Mouse (Mus musculus) naive thymus-derived CD4-positive, alpha-beta T cell, adult 2 months (primary cell): ENCODE data around the gene Foxn4.

ENCODE experiments used
- DNase-seq: peaks from one replicate; pipeline ENCODE4 v3.0.0-alpha.2; 2011; ENCODE audit warnings: low read depth

Foxn4 gene

DNA sequence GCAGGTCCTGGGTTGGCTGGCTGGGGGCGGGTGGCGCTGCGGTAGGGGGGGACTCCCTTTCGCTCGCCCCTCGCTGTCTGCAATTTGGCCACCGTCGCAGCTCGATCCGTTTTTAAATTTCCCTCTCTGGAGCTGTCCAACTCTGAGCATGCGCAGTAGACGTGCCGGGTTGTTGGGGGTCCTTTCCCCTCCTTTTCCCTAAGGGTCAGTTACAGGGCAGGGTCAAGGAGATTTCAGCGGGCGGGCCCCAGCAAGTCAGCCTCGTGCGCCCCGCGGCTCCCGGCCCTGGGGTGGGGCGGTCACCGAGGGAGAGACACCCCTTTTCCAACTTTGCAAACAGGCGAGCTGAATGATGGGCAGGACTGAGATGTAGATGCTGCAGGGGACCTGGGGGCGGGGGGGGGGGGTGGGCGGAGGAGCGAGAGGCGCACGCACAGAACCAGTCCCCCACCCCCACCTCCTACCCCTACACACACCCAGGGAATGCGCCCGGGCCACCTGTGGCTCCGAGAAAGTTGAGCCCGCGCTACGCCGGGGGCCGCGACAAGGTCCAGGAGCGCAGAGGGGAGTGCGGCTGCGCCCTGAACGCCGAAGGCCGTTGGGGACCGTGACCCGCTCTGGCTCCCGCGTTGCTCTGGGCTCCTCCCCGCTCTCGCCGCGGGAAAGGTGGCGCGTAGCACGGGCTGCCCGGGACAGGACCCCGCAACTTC lies at the start of gene Foxn4:
TSS of gene Foxn4 (minus strand) at position 115 of the 710 bp plus-strand sequence.
- DNase-seq: no peak

GRCm38 (mm10) chr5:114323105-114323790 lies 49.6 kb upstream of the Foxn4 start:
- peak; percentile 80 for DNase-seq

DNA sequence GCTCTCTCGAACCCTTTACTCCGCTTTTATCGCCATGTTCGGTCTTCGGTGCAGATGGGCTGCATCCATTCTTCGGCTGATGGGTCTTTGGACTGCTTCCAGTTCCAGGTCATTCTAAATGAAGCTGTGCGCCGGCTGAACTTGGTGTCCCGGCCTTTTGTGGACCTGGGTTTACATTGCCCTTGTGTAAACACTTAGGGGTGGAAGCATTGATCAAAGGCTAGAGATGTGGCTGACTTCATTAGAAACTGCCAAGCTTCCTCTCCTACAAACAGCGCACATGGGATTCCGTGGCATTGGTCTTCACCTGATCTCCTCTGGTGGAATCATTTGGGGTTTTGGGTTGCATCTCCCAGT lies 36.1 kb upstream of the Foxn4 start:
- DNase-seq: no peak

DNA sequence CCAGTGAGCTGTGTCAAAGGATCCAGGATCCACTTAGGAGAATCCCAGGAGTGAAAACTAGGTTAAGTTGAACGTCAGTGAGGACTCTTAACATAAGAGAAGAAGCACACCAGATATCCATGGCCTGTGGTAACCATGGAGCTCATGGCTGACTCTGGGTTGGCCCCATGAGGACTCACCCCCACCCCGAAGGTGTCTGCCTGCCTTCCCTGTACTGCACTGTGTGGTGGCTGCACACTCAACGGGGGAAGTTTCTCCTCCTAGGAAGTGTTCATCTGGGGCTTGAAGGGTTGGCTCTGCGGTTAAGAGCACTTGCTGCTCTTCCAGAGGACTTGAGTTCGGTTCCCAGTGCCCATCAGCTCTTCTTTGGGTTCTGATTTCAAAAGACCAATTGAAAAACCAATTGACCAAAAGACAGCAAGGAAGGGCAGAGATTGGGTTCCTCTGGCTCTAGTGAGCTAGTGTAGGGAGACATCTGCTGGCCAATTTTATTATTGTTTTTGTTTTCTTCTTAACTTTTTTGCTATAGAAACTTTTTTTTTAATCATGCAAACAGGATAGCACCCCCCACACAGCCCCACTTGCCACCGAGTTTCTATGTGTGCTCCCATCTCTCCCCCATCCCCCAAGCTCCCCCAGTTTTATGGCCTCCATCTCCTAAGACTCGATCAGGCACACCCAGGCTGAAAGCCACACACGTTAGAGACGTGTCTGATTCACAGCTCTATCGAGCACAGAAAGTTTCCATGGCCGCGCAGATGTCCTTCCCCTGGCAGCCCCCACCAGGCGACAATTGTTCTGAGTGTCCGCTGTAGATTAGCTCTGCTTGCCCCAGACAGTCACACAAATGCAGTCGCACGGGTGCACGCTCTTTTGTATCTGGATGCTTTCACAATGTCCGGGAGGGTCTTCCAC lies 35.4 kb upstream of the Foxn4 start:
- peak; percentile 81 for DNase-seq

DNA sequence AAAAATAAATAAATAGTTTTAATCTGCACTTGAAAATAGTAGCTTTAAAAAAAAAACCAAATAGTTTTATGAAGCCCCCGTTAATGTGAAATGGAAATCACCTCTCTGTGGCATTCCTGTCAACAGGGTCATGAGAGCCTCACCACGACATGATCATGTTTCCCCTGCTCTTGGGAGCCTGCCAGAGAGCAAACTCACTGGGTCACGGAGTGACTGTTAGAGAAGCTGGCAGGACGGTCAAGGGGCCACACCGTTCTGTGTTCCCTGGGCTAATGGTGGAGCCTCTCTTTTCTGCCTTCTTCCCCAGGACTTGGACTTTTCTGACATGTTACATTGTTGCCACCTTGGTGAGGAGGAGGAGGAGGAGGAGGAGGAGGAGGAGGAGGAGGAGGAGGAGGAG lies 32.9 kb upstream of the Foxn4 start:
- no peak for DNase-seq

DNA sequence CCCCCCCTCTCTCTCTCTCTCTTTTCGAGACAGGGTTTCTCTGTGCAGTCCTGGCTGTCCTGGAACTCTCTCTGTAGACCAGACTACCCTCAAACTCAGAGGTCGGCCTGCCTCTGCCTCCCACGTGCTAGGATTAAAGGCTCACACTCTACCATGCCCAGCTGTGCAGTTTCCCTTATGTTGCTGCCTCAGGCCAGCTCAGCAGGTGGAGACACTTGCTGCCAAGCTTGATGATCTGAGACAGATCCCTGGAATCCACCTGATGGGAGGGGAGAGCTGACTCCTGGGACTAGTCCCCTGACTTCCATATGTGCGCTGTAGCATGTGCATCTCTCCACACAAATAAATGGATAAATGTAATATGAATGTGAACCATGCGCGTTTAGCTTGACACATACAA lies 29.6 kb upstream of the Foxn4 start:
- no peak for DNase-seq

DNA sequence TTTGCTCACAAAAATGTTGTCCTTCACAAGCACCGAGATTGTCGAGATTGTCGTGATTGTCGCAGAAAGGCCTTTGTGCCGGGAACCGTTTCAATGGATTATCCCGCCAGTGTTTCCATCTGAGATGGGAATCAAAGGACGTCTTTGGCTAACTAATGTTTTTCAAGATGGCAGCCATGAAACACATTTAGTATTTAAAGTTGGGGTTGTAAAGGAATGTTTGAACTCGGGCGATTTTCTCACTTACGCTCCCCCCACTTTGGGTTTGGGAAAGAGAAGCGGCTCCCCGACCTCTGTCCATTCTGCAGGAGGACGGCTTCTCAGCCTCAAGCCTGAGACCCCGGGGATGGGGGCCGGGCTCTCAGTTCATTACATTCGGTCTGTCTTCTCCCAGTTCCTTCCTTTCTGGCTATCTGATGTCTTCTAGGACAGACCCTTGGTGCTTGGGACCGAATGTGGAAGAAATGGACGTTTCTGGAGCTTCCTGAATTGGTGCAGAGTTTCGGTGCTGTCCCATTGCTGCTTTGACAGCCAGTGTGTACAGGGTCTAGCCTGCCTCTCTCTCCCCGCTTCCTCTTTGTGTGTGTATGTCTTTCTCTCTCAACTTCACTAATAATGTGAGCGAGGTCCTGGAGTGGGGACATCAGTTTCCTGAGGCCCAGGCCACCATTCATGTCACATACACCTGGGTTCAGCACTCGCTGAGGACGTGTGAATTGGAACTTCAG lies 26.4 kb upstream of the Foxn4 start:
- no peak for DNase-seq

GRCm38 (mm10) chr5:114299156-114299855 lies 25.7 kb upstream of the Foxn4 start:
- DNase-seq: no peak

- no peak for DNase-seq
These were observed 24.7 kb upstream of the Foxn4 start for GRCm38 (mm10) chr5:114298212-114298894.

DNA sequence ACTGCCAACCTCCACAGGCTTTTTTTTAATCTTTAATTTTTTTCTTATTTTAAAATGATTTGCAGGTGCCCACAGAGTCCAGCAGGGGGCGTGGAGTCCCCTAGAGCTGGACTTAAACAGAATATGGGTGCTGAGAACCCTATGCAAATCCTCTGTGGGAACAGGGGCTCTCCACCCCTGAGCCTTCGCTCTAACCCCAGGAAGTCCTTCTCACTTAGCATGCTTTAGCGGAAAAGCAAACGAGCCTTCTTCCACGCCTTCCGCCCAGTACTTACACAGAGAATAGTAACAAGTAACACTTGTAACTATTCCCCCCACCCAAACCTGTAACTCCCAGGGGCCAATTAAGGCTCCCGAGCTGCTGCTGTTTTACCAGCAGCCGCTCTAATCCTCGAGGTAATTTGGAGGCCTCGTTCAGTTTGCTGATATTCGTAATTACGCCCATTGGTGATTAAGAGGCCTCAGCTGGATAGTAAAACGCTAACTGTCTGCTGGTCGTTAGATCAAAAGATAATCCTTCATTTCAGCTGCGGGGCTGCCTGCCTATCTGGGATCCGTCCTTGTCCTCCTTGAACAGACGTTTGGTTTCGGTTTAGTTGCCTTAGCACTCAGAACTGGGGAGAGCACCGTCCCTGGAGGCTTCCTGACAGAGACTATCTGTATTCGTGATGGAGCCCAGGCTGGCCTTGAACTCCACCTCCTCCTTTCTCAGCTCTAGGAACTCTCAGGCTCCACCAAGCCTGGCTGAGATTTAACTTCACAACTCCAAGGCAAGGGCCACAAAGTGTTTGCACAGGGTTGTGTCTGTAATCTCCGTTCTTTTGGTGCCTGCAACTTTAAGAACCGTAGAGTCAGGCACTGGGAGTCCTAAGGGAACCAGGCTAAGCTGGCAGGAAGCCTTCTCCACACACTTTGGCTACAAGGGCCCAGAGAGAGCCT lies 23.4 kb upstream of the Foxn4 start:
- no peak for DNase-seq

- no peak for DNase-seq
These were observed 16.4 kb upstream of the Foxn4 start for GRCm38 (mm10) chr5:114290004-114290403.

DNA sequence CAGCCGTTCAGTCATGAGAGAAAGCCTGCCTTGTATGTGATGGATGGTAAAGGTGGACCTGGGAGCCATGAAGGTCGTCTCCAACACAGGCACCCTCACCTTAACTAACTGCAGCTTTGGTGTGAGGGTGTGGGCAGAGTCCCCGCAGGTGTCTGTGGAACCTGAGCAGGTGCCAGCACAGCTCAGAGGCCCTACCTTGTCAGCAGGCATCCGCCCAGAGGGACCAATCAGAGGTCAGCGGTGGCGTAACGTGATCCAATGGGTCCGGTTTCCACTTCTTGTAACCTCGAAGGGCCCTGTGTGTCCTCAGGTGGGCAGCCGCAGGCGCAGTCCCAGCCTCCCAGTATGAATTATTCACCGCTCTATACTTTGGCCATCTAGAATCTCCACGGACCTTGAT lies 15.3 kb upstream of the Foxn4 start, which contains the start of gene Myo1h:
TSS of gene Myo1h (plus strand) at position 293 of the 400 bp plus-strand sequence.
- no peak for DNase-seq

DNA sequence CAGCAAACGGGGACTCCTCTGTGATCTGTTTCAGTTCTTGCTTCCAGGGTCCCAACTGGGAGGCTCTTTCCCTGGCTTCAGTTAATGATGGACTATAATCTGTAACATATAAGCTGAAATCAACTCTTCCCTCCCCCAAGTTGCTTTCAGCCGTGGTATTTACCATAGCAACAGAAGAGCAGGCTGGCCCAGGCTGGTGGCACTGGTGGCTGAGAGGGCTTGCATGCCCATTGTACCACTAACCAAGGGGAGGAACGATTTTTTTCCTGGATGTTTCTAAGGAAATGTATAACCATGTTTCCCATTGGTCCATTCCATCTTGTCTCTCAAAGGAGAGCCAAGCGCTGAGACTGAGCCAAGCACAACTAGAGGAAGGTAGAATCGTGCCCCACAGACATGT lies 14.8 kb upstream of the Foxn4 start:
- no peak for DNase-seq

- no peak for DNase-seq
These were observed 13.4 kb upstream of the Foxn4 start for GRCm38 (mm10) chr5:114286872-114287571.

- no peak for DNase-seq
These were observed 12.5 kb upstream of the Foxn4 start for GRCm38 (mm10) chr5:114286102-114286501.

GRCm38 (mm10) chr5:114285398-114285700 lies 11.7 kb upstream of the Foxn4 start:
- DNase-seq: no peak

DNA sequence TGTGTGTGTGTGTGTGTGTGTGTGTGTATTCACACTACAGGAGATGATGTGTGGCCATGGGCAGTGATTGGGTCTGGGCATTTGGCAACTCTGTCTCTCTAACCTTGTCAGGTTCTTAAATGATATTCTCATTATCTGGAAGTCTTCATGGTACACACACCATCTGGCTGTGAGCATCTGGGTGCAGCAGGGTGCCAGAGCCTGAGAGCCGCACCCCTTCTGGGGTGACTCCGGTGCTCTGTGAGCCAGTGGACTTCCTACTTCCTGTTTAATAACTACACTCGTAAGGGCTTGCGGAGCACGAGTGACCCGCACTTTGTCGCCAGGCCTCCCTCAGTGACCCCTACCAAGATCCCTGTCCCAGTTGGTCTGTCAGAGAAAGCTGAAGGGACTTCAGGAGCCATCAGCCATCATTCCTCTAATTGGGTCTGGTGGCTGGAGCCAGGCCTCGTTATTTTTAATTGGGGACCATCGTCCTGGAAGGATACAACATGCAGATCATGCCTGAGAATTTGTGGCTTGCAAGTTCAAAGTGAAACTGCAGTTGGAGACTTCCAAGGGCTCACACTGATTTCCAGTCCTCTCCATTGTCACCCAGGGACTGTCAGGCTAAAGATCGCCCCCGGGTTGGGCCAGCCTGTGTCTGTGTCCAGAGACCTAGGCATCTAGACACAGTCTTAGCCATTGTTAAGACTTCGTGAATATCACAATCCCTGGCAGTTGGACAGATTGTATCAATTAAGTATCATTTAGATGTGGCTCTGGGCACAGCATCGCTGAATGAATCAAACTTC lies 11.2 kb upstream of the Foxn4 start:
- no peak for DNase-seq

GRCm38 (mm10) chr5:114282346-114282745 lies 8.7 kb upstream of the Foxn4 start:
- DNase-seq: no peak
